In genomic region chr11:60208712-60209111, GRCm38 (mm10) we compare ENCODE assay signal across 8 mouse cellular contexts. TPM values are rescaled to one million over a fixed set of nuclear protein-coding genes. Genes with fewer than 3 reads are reported as not detected.
DNase-seq lines count a peak whose midpoint lies in the region; ATAC-seq and TF ChIP-seq lines count a peak whose summit lies in the region.

No protein-coding gene starts in this region.

- H3K4me2 ChIP-seq in intestine, embryonic 16.5 days (ENCODE audit: low read depth, low read length): peak overlapping the region; percentile 78
- H3K4me2 ChIP-seq in neural tube, embryonic 12.5 days (replicated peaks): peak overlapping the region; percentile 71

- peak overlapping the region; percentile 88 for H3K9ac ChIP-seq in liver, adult 2 months (ENCODE audit: low read depth, low read length)
- peak overlapping the region; percentile 72 for H3K9ac ChIP-seq in intestine, embryonic 16.5 days (ENCODE audit: low read depth, low read length)
- peak overlapping the region; percentile 56 for H3K9ac ChIP-seq in neural tube, embryonic 12.5 days

- H3K79me2 ChIP-seq in liver, adult 2 months (ENCODE audit: control insufficient read depth, insufficient read depth, low read length): peaks cover 9% of the 10 kb centered on the region; the same call in 1 of the 2 replicates

- WGBS in liver, adult 2 months: 4% methylated on average over 4 of the region's 4 CpGs
- 29% methylated on average over 4 of the region's 4 CpGs for WGBS in intestine, embryonic 16.5 days
- 58% methylated on average over 4 of the region's 4 CpGs for WGBS in neural tube, embryonic 12.5 days

- peak; percentile 51 for DNase-seq in liver, adult 2 months (ENCODE audit: extremely low read depth, low read depth, low spot score)
- DNase-seq in liver: no peak
- DNase-seq in spleen, postnatal 4 days (ENCODE audit: low spot score in 2 of 2): no peak
- no peak for DNase-seq in layer of hippocampus, adult 8-10 months (ENCODE audit: low spot score in 2 of 2)
- no peak for DNase-seq in gastrocnemius, postnatal 25 days

- H3K9me3 ChIP-seq in intestine, embryonic 16.5 days (ENCODE audit: control insufficient read depth, low read length): no peaks in the 10 kb centered on the region
- H3K9me3 ChIP-seq in neural tube, embryonic 12.5 days: no peaks in the 10 kb centered on the region

- no peak for TF ChIP-seq POLR2A in liver, adult 2 months (IDR thresholded peaks at IDR 0.05; ENCODE audit: extremely low read depth, insufficient read depth, low read length)
- no peak for TF ChIP-seq POLR2A in embryonic fibroblast, embryonic 13.5 days (IDR thresholded peaks at IDR 0.05; ENCODE audit: low read depth, low read length)

- H3K36me3 ChIP-seq in liver, adult 2 months (ENCODE audit: control insufficient read depth, insufficient read depth, low read length): peaks cover 4% of the 10 kb centered on the region; the same call in 1 of the 2 replicates
- peaks cover 26% of the 10 kb centered on the region for H3K36me3 ChIP-seq in intestine, embryonic 16.5 days (ENCODE audit: control insufficient read depth, insufficient read depth, low read length)
- H3K36me3 ChIP-seq in neural tube, embryonic 12.5 days: peaks cover 34% of the 10 kb centered on the region

- ATAC-seq in intestine, embryonic 16.5 days: no peak
- no peak for ATAC-seq in neural tube, embryonic 12.5 days (ENCODE audit: low FRiP score, low read depth)

- H3K27me3 ChIP-seq in liver, adult 2 months (ENCODE audit: control insufficient read depth, insufficient read depth, low read length): no peaks in the 10 kb centered on the region
- no peaks in the 10 kb centered on the region for H3K27me3 ChIP-seq in intestine, embryonic 16.5 days (replicated peaks; ENCODE audit: control insufficient read depth, insufficient read depth, low read length)
- no peaks in the 10 kb centered on the region for H3K27me3 ChIP-seq in neural tube, embryonic 12.5 days (replicated peaks)

- peak overlapping the region; percentile 75 for H3K4me3 ChIP-seq in liver, adult 2 months (ENCODE audit: insufficient read depth, low read depth, low read length)
- H3K4me3 ChIP-seq in embryonic fibroblast, embryonic 13.5 days (ENCODE audit: insufficient read depth, low read length): 0 out of 2 replicates have a peak overlapping the region, but pooled peaks have one; percentile 60
- H3K4me3 ChIP-seq in intestine, embryonic 16.5 days (ENCODE audit: low read length): peak overlapping the region; percentile 58
- H3K4me3 ChIP-seq in neural tube, embryonic 12.5 days: peak overlapping the region; percentile 41

- peaks cover 57% of the 10 kb centered on the region for H3K4me1 ChIP-seq in liver, adult 2 months (ENCODE audit: control insufficient read depth, insufficient read depth, low read length)
- H3K4me1 ChIP-seq in embryonic fibroblast, embryonic 13.5 days (ENCODE audit: control insufficient read depth, insufficient read depth, low read length): peaks cover 20% of the 10 kb centered on the region
- H3K4me1 ChIP-seq in intestine, embryonic 16.5 days (ENCODE audit: control insufficient read depth, insufficient read depth, low read length): peaks cover 64% of the 10 kb centered on the region
- H3K4me1 ChIP-seq in neural tube, embryonic 12.5 days: peaks cover 70% of the 10 kb centered on the region

- no peak for TF ChIP-seq CTCF in liver, adult 2 months (IDR thresholded peaks at IDR 0.05; ENCODE audit: low read depth, low read length)
- TF ChIP-seq CTCF in embryonic fibroblast, embryonic 13.5 days (IDR thresholded peaks at IDR 0.05; ENCODE audit: borderline replicate concordance, insufficient read depth, low read length): no peak

- peak overlapping the region; percentile 88 for H3K27ac ChIP-seq in liver, adult 2 months (replicated peaks; ENCODE audit: insufficient read depth, low read depth, low read length)
- H3K27ac ChIP-seq in embryonic fibroblast, embryonic 13.5 days (ENCODE audit: insufficient read depth, low read length): no peak overlapping the region
- peak overlapping the region; percentile 85 for H3K27ac ChIP-seq in intestine, embryonic 16.5 days (ENCODE audit: low read length)
- peak overlapping the region; percentile 62; the same call in 1 of the 2 replicates for H3K27ac ChIP-seq in neural tube, embryonic 12.5 days

RNA-seq across cellular contexts. Expression of gene Srebf1, which starts 13.7 kb away (rescaled TPM):
- 151 and 152 TPM in 2 replicates for total RNA-seq in liver, adult 2 months (2014; rRNA removed)
- 477 and 580 TPM in 2 replicates for polyA plus RNA-seq in liver, adult 2 months (2012; rRNA removed)
- polyA plus RNA-seq in embryonic fibroblast, embryonic 13.5 days (2011; ENCODE audit: insufficient read length, low read depth, missing spikeins): 54.1 and 57.3 TPM in 2 replicates
- 81.0 and 95.2 TPM in 2 replicates for polyA plus RNA-seq in intestine, embryonic 16.5 days (2015; fragmentation: Nextera tagmentation; extraction: Ambion mirVana)
- 50.0 and 50.9 TPM in 2 replicates for polyA plus RNA-seq in neural tube, embryonic 12.5 days (2016; fragmentation: Nextera tagmentation; extraction: Ambion mirVana)
- total RNA-seq in layer of hippocampus, adult 8-10 months (2022): 100 to 1,000 TPM in 2 of 4 experiments, 10 to 100 TPM in 2; 84.3 to 119 (median 101) TPM
- total RNA-seq in gastrocnemius, postnatal 25 days (2021): 10 to 100 TPM; 16.8 to 20.0 TPM
